ENCODE assay signal across 9 mouse cellular contexts in genomic region chr2:164083609-164084341, GRCm38 (mm10). TPM values are rescaled to one million over a fixed set of nuclear protein-coding genes. Genes with fewer than 3 reads are reported as not detected.
A peak's percentile ranks its signal among the peaks of the same experiment; 100 is the strongest.
DNase-seq lines count a peak whose midpoint lies in the region; ATAC-seq and TF ChIP-seq lines count a peak whose summit lies in the region.
"Had no signal": no experiment of that assay in that cellular context is flagged by ENCODE, and none has a peak within 500 bp of the region (broad histone marks: within the 10 kb centered on the region; RNA-seq: fewer than 3 reads in every experiment).

No protein-coding gene starts in this region.

- TF ChIP-seq CTCF in midbrain, postnatal 0 days (IDR thresholded peaks at IDR 0.05), result no peak

- H3K4me3 ChIP-seq in hindbrain, embryonic 12.5 days, result no peak overlapping the region
- no peak overlapping the region for H3K4me3 ChIP-seq in midbrain, postnatal 0 days (ENCODE audit: low read depth, low read length)

- intact Hi-C loops in heart, postnatal 25 days (cut with DNase I), result no loop called here

- no peak overlapping the region for H3K9ac ChIP-seq in hindbrain, embryonic 12.5 days
- H3K9ac ChIP-seq in midbrain, postnatal 0 days (replicated peaks; ENCODE audit: low read length, poor library complexity, severe bottlenecking), result no peak overlapping the region

- H3K9me3 ChIP-seq in hindbrain, embryonic 12.5 days (replicated peaks), result no peaks in the 10 kb centered on the region
- H3K9me3 ChIP-seq in midbrain, postnatal 0 days (ENCODE audit: low read length), result no peaks in the 10 kb centered on the region

- WGBS in hindbrain, embryonic 12.5 days, result 93% methylated on average over 19 of the region's 19 CpGs
- WGBS in midbrain, postnatal 0 days, result 93% methylated on average over 17 of the region's 19 CpGs

- H3K4me1 ChIP-seq in hindbrain, embryonic 12.5 days, result no peaks in the 10 kb centered on the region
- H3K4me1 ChIP-seq in midbrain, postnatal 0 days (ENCODE audit: insufficient read depth, low read length), result no peaks in the 10 kb centered on the region

- ATAC-seq in inflammation-experienced regulatory T-cells, adult 6 months, result peak; percentile 70
- ATAC-seq in hindbrain, embryonic 12.5 days (ENCODE audit: low FRiP score), result no peak
- no peak for ATAC-seq in midbrain, postnatal 0 days (ENCODE audit: low FRiP score)

- no peak overlapping the region for H3K27ac ChIP-seq in hindbrain, embryonic 12.5 days
- H3K27ac ChIP-seq in midbrain, postnatal 0 days (ENCODE audit: low read depth, low read length), result no peak overlapping the region

- H3K36me3 ChIP-seq in hindbrain, embryonic 12.5 days, result peaks cover 83% of the 10 kb centered on the region
- H3K36me3 ChIP-seq in midbrain, postnatal 0 days (ENCODE audit: insufficient read depth, low read length), result peaks cover 54% of the 10 kb centered on the region

- H3K4me2 ChIP-seq in hindbrain, embryonic 12.5 days (replicated peaks), result no peak overlapping the region
- no peak overlapping the region for H3K4me2 ChIP-seq in midbrain, postnatal 0 days (ENCODE audit: low read depth, low read length, poor library complexity, severe bottlenecking)

- peak; percentile 96 for DNase-seq in heart, adult 11 months
- DNase-seq in heart, postnatal 25 days (ENCODE audit: low spot score), result no peak
- DNase-seq in lung, postnatal 4 days, result peak; percentile 65 to 76
- peak; percentile 71 to 84 for DNase-seq in thymus, adult 18-20 months
- no peak for DNase-seq in urinary bladder, postnatal 36 days (ENCODE audit: low spot score in 2 of 2)
- DNase-seq in midbrain, postnatal 0 days (ENCODE audit: low spot score), result no peak
- DNase-seq: heart, postnatal 4 days had no signal

- H3K27me3 ChIP-seq in hindbrain, embryonic 12.5 days, result no peaks in the 10 kb centered on the region
- H3K27me3 ChIP-seq in midbrain, postnatal 0 days (ENCODE audit: insufficient read depth, low read length), result no peaks in the 10 kb centered on the region

RNA-seq across cellular contexts. Expression of gene Tomm34, which starts 12.8 kb away (rescaled TPM):
- 10 to 100 TPM; 17.8 to 18.7 TPM for total RNA-seq in heart, postnatal 25 days (2021)
- polyA plus RNA-seq in inflammation-experienced regulatory T-cells, adult 6 months (2017; shearing (Covaris generic)), result 100 to 1,000 TPM; 103 to 135 (median 128) TPM
- 47.0 and 47.8 TPM in 2 replicates for polyA plus RNA-seq in hindbrain, embryonic 12.5 days (2016; fragmentation: Nextera tagmentation; extraction: Ambion mirVana)
- total RNA-seq in midbrain, postnatal 0 days (2014; rRNA removed), result 32.4 and 34.7 TPM in 2 replicates
- polyA plus RNA-seq in midbrain, postnatal 0 days (2015; fragmentation: Nextera tagmentation; extraction: Ambion mirVana), result 45.3 and 46.7 TPM in 2 replicates

RNA-seq across cellular contexts. Expression of gene Stk4, which starts 13.7 kb away (rescaled TPM):
- total RNA-seq in heart, postnatal 25 days (2021), result 10 to 100 TPM; 14.8 to 18.5 TPM
- 100 to 1,000 TPM; 167 to 200 (median 173) TPM for polyA plus RNA-seq in inflammation-experienced regulatory T-cells, adult 6 months (2017; shearing (Covaris generic))
- 32.0 and 34.5 TPM in 2 replicates for polyA plus RNA-seq in hindbrain, embryonic 12.5 days (2016; fragmentation: Nextera tagmentation; extraction: Ambion mirVana)
- 24.6 and 28.3 TPM in 2 replicates for total RNA-seq in midbrain, postnatal 0 days (2014; rRNA removed)
- polyA plus RNA-seq in midbrain, postnatal 0 days (2015; fragmentation: Nextera tagmentation; extraction: Ambion mirVana), result 11.1 and 13.7 TPM in 2 replicates

RNA-seq across cellular contexts. Expression of gene Pabpc1l, which starts 58.5 kb away (rescaled TPM):
- 1 to 10 TPM in 1 of 2 experiments, under 1 TPM in 1; 0.96 to 1.3 TPM for total RNA-seq in heart, postnatal 25 days (2021)
- 1 to 10 TPM in 2 of 3 experiments, under 1 TPM in 1; 0.62 to 9.3 (median 2.1) TPM for polyA plus RNA-seq in inflammation-experienced regulatory T-cells, adult 6 months (2017; shearing (Covaris generic))
- 2.3 and 2.9 TPM in 2 replicates for polyA plus RNA-seq in hindbrain, embryonic 12.5 days (2016; fragmentation: Nextera tagmentation; extraction: Ambion mirVana)
- 0.22 TPM in 1 of 2 replicates, not detected in the other for total RNA-seq in midbrain, postnatal 0 days (2014; rRNA removed)
- 2.0 and 2.8 TPM in 2 replicates for polyA plus RNA-seq in midbrain, postnatal 0 days (2015; fragmentation: Nextera tagmentation; extraction: Ambion mirVana)

Comparison
In these comparisons a context has a peak if more than half of its experiments do, and no peak if none do; other contexts are left out.
1. DNase-seq: peak in heart, adult 11 months (single experiment), lung, postnatal 4 days (2 of 2) and thymus, adult 18-20 months (2 of 2); none in heart, postnatal 25 days (single experiment), urinary bladder, postnatal 36 days (0 of 2) and midbrain, postnatal 0 days (single experiment).